ENCODE assay signal across 8 mouse cellular contexts in the genomic region with DNA sequence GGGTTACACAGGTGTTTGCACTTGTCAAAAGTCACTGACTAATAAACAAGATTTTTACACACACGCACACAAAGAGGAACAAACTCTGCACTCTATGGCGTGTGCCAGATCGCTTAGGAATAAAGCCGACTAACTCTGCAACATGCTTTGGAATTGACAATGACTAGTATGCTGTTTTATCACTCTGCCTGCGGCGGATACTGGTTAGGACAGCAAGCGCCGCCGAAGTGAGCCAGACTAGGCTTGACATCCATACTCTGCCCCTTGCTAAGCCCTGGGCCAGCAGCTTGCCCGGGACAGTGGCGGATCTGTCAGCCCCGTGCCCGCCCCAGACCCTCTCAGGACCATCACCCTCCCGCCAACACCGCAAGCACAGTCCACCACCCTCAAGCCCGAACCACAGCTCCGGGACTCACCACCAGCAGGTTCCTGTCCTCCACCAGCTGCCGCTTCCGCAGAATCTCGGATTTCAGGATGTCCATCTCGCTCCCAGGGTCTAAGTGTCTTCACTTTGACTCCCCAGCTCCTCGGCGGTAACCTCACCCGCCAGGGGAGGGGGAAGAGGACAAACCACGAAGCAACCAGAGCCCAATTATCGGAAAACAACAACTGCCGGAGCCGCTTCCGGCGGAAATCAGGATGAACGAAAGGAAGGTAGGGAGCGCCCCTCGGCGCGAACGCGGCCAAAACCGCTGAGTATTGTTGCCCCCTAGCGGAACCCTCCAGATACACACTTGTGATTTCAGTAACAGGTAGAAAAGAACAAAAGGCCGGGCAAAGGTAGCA. TPM values are rescaled to one million over a fixed set of nuclear protein-coding genes. Genes with fewer than 3 reads are reported as not detected.
DNase-seq lines count a peak whose midpoint lies in the region; ATAC-seq and TF ChIP-seq lines count a peak whose summit lies in the region.

A gene (minus strand): TSS at position 614 of the 786 bp plus-strand sequence.

- H3K4me3 ChIP-seq in forebrain, embryonic 15.5 days: peak within 1 kb of the TSS; percentile 91
- H3K4me3 ChIP-seq in lung, adult 2 months (replicated peaks; ENCODE audit: extremely low read depth, low read depth, low read length): peak within 1 kb of the TSS; percentile 90

- peak; percentile 72 for TF ChIP-seq CTCF in lung, adult 2 months (IDR thresholded peaks at IDR 0.05; ENCODE audit: insufficient read depth, low read length)

- H3K27me3 ChIP-seq in forebrain, embryonic 15.5 days: no peaks in the 10 kb centered on the region

- H3K27ac ChIP-seq in forebrain, embryonic 15.5 days (replicated peaks): peak within 1 kb of the TSS; percentile 63

- peaks cover 17% of the 10 kb centered on the region for H3K4me1 ChIP-seq in forebrain, embryonic 15.5 days
- H3K4me1 ChIP-seq in lung, adult 2 months (ENCODE audit: control insufficient read depth, insufficient read depth, low read length): peaks cover 10% of the 10 kb centered on the region

- 1% methylated on average over 40 of the region's 40 CpGs for WGBS in forebrain, embryonic 15.5 days
- under 1% methylated on average over 40 of the region's 40 CpGs for WGBS in lung, adult 2 months

- peak within 1 kb of the TSS; percentile 61 for H3K4me2 ChIP-seq in forebrain, embryonic 15.5 days (replicated peaks)

- H3K36me3 ChIP-seq in forebrain, embryonic 15.5 days: peaks cover 6% of the 10 kb centered on the region

- no peaks in the 10 kb centered on the region for H3K9me3 ChIP-seq in forebrain, embryonic 15.5 days

- intact Hi-C loops in heart, postnatal 25 days (cut with DNase I): loop anchor here (1.0 to 5.0 kb wide), 6 partner anchors 49 to 424 kb away; a partner anchor contains a TSS

- ATAC-seq in forebrain, embryonic 15.5 days (replicated peaks): peak; percentile 93
- ATAC-seq in neutrophil, adult 5-6 weeks (ENCODE audit: extremely low read depth, insufficient number of reproducible peaks, low FRiP score, poor library complexity, severe bottlenecking): peak; percentile 94

- TF ChIP-seq POLR2A in lung, adult 2 months (IDR thresholded peaks at IDR 0.05; ENCODE audit: borderline replicate concordance, extremely low read depth, low read depth, low read length): peak; percentile 61; the same call in 1 of the 2 replicates

- peak within 1 kb of the TSS; percentile 89 for H3K9ac ChIP-seq in forebrain, embryonic 15.5 days (replicated peaks)

- DNase-seq in ES-CJ7 (ENCODE audit: low read depth, low spot score): peak; percentile 94
- peak; percentile 82 for DNase-seq in cerebellum, adult 11 months
- DNase-seq in heart, postnatal 25 days (ENCODE audit: low spot score): peak; percentile 73
- peak; percentile 83 to 92 for DNase-seq in layer of hippocampus, adult 18-20 months (ENCODE audit: low spot score in 2 of 2)
- peak; percentile 88 for DNase-seq in lung, adult 2 months
- peak; percentile 70 to 82 for DNase-seq in thymus, adult 18-20 months

RNA-seq across cellular contexts. Expression of the gene that starts here (rescaled TPM):
- polyA plus RNA-seq in forebrain, embryonic 15.5 days (2015; fragmentation: Nextera tagmentation; extraction: Ambion mirVana): 55.2 and 58.4 TPM in 2 replicates
- total RNA-seq in heart, postnatal 25 days (2021): 10 to 100 TPM; 33.3 to 38.3 TPM
- total RNA-seq in layer of hippocampus, adult 18-20 months (2021): 10 to 100 TPM; 50.4 to 52.7 TPM
- 10.6 and 15.2 TPM in 2 replicates for polyA plus RNA-seq in lung, adult 2 months (2012; rRNA removed)
- 88.5 and 88.8 TPM in 2 replicates for total RNA-seq in neutrophil, adult 5-6 weeks (2017)

Comparison
In these comparisons a context has a peak if more than half of its experiments do, and no peak if none do; other contexts are left out.
1. Peak in every context shown above with its lines: DNase-seq, ATAC-seq, H3K4me3 ChIP-seq and H3K27ac ChIP-seq.